Mouse (Mus musculus) hematopoietic stem cell, adult 5-6 weeks (primary cell): Measurements from ENCODE around the gene Gm10322. TPM values are rescaled to one million over a fixed set of nuclear protein-coding genes. Genes with fewer than 3 reads are reported as not detected.

Experiments used
- ATAC-seq, 2 experiments: fragments of 125-278 bp in 1 of 2; replicated peaks in 1 of 2; 2 replicates each; pipeline ENCODE4 v1.8.0; 2016 to 2017; ENCODE audit warnings: inconsistent platforms in 2 of 2, mild to moderate bottlenecking in 2 of 2, moderate number of reproducible peaks in 2 of 2, low read depth in 1 of 2, moderate TSS enrichment in 1 of 2; ENCODE audit not compliant: low FRiP score in 2 of 2, poor library complexity in 2 of 2, severe bottlenecking in 2 of 2, insufficient read depth in 1 of 2, low TSS enrichment in 1 of 2
- total RNA-seq: library from RNA; stranded (forward); fragments of 172-1452, 232-1000 nt; gene quantifications from 2 replicates; pipeline ENCODE4 v1.2.3, GENCODE M21; 2017

Gene Gm10322
- total RNA-seq, 1 experiment from 2014 or later, result not detected

GRCm38 (mm10) chr10:59636751-59637533, 21.1 kb downstream of the Gm10322 start:
- ATAC-seq, result peak; percentile 46 to 64; a peak in 2 of 4 replicates

GRCm38 (mm10) chr10:59637596-59638124, 21.8 kb downstream of the Gm10322 start:
- no peak for ATAC-seq

- ATAC-seq, result no peak
Observed at GRCm38 (mm10) chr10:59638576-59638975, 22.7 kb downstream of the Gm10322 start.

GRCm38 (mm10) chr10:59642659-59643377, 27.0 kb downstream of the Gm10322 start:
- no peak for ATAC-seq

- ATAC-seq, result no peak
Observed at GRCm38 (mm10) chr10:59643645-59644044, 27.8 kb downstream of the Gm10322 start.

- no peak for ATAC-seq
Observed at GRCm38 (mm10) chr10:59644710-59645109, 28.8 kb downstream of the Gm10322 start.

- ATAC-seq, result peak; percentile 45 to 63; a peak in 3 of 4 replicates
Observed at GRCm38 (mm10) chr10:59645153-59645552, 29.3 kb downstream of the Gm10322 start.

GRCm38 (mm10) chr10:59646821-59647378, 31.0 kb downstream of the Gm10322 start:
- no peak for ATAC-seq

GRCm38 (mm10) chr10:59656799-59657198, 40.9 kb downstream of the Gm10322 start:
- no peak for ATAC-seq

- no peak for ATAC-seq
Observed at GRCm38 (mm10) chr10:59664765-59665164, 48.9 kb downstream of the Gm10322 start.

- peak; percentile 57 to 65 for ATAC-seq
Observed at GRCm38 (mm10) chr10:59665503-59666291, 49.8 kb downstream of the Gm10322 start.

Other genes starting within 250 kb of the Gm10322 start
- gene Gm10273, start 220.4 kb upstream of the Gm10322 start, total RNA-seq, result 34.6 and 55.0 TPM in 2 replicates
- gene Pla2g12b, start 212.4 kb upstream of the Gm10322 start, total RNA-seq, result not detected in 2 replicates
- 0.45 TPM in 1 of 2 replicates, not detected in the other for gene Oit3, start 174.3 kb upstream of the Gm10322 start, total RNA-seq
- gene Mcu, start 629 bp downstream of the Gm10322 start, total RNA-seq, result 23.1 and 26.9 TPM in 2 replicates
- 26.7 and 66.4 TPM in 2 replicates for gene Micu1, start 86.4 kb downstream of the Gm10322 start, total RNA-seq